Mouse (Mus musculus) monocyte, adult 2 months (primary cell): ENCODE measurements around the gene Slc39a3.
"Not testable (repeated sequence)": the region's sequence is repeated elsewhere in the genome, so short reads cannot be mapped to it uniquely, and the experiment has no call there.

Source experiments
- DNase-seq, 2 experiments: peaks; one replicate each; pipeline ENCODE4 v3.0.0; 2022; ENCODE audit warnings: low spot score in 2 of 2, low read depth in 1 of 2

The Slc39a3 gene

DNA sequence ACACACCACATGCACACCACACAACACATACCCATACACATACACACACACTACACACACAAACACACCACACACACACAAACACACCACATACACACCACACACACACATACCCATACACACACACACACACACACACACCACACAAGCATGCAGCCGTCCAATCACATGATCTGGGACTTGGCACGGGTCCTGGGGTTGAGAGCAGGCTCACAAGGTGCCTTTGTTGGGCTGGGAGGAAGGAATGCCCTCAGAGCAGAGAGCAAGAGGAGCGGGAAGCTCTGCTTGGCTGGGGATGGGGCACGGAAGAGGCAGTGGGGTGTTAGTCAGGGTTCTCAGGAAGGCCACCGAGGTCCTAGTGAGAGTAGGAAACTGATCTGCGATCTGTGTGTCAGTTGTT lies 26.4 kb downstream of the Slc39a3 start:
- DNase-seq: no peak

DNA sequence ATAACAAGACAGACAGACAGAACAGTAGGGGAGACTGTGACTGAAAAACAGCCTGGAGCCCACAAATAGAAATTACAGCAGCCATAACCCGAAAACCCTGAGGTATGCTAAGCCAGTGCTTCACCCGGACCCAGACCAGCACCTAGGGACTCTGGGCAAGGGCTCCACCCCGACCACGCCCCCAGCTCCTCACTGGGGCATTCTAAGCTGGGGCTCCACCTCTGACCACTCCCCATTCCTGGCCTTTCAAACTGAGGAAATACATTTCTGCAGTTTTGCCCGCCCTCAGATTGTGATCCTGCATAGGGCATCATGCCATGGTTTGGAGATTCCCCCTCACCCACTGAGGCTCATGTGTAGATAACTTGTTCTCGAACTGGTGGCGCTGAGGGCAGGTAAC lies 30.0 kb downstream of the Slc39a3 start:
- DNase-seq: no peak

DNA sequence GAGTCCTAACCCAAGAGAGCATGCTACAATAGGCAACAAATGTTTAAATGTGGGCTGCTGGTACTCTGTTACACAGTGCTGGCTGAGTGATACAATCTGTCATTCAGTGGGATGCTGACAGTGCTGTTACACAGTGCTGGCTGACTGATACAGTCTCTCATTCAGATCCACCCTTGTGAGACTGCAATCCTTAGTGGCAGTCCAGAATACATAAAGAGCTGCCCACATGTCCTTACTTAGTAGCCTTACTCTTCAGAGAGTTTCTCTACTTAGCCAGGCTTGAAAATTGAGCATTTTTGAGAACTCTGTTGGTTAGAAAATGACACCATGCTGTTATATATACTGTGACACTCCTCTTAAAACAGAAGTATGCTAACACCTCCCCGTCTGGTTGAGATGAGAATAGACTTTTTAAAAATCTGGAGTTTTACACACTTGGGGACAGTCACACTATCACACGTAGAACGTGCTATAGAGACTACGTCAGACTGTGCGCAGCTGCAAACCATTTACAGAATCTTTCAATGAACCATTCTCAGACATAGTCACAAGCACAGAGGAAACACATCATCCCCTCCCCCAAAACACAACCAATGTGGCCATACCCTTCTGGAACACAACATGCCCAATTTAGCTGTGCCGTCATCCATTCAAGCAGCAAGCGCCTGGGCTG lies 31.1 kb downstream of the Slc39a3 start:
- no peak for DNase-seq

DNA sequence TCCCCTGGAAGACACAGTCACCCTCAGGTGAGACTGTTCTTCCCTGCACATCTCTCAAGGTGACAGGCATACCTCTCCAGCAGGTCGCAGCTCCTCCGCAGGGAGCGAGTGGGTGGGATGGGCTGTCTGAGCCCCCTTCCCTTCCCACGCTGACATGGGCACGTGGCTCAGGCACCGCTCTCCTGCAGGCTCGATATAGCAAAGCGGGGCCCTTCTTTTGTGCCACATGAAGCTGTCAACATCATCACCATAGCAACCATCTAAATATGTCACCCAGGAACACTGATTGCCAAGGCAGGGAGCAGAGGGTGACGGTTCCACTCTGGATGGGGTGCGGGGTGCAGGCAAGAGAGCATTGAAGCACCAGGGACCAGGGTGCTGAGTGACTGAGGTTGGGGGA lies 36.1 kb downstream of the Slc39a3 start:
- no peak for DNase-seq

GRCm38 (mm10) chr10:81000197-81001062 lies 36.8 kb downstream of the Slc39a3 start:
- no peak for DNase-seq

GRCm38 (mm10) chr10:80999362-81000196 lies 37.6 kb downstream of the Slc39a3 start:
- DNase-seq: peak; percentile 87 to 91

GRCm38 (mm10) chr10:80998778-80999177 lies 38.4 kb downstream of the Slc39a3 start:
- no peak for DNase-seq

DNA sequence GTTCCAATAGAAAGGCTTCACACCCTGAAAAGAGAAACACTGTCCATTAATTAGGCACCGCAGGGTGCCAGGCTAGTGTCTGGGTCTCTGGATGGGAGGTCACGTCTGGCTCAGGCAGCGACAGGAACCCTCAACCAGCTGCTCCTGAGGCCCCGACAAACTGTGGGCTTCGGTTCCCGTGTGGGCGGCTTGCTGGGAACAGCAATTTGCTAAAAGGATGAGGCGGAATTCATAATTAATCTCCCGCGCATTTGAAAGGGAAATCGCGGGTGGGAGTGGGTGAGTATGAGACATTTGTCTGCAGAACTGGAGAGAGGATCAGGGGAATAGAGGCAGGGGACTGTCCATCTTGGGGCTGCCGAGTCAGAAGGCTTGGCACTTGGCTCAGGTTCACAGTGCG lies 39.2 kb downstream of the Slc39a3 start:
- DNase-seq: no peak

DNA sequence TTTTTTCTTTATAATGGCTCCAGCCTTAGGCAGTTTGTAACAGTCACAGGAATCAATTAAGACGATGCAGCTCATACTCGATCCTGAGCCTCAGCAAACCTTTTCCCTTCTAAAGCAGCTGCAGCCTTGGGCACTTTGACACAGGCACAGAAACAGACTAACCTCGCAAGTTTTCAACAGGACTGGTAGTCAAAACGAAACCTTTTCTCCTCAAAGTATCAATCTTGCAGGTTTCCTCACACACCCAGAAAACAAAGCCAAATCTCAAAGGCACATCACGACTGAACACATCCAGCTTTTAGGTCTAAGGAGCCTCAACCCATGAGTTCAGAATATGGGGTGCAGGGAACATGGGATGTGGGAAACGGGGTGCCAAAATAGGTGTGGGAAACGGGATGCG lies 39.9 kb downstream of the Slc39a3 start:
- no peak for DNase-seq

DNA sequence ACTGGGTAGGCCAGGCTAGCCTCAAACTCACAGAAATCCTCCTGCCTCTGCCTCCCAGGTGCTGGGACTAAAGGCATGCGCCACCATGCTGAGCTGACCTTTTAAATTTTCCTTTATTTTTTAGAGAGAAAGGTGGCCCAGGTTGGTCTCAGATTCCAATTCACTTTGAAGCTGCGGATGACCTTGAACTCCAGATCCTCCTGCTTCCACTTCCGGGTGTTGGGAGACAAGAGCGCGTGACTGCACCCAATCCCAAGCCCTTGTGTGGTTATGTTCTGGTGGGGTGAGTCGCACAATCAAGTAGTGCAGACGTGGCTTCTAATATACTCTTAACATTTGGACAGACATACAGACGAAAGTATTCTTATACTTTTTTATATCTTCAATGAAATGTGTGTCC lies 40.7 kb downstream of the Slc39a3 start:
- DNase-seq: no peak

DNA sequence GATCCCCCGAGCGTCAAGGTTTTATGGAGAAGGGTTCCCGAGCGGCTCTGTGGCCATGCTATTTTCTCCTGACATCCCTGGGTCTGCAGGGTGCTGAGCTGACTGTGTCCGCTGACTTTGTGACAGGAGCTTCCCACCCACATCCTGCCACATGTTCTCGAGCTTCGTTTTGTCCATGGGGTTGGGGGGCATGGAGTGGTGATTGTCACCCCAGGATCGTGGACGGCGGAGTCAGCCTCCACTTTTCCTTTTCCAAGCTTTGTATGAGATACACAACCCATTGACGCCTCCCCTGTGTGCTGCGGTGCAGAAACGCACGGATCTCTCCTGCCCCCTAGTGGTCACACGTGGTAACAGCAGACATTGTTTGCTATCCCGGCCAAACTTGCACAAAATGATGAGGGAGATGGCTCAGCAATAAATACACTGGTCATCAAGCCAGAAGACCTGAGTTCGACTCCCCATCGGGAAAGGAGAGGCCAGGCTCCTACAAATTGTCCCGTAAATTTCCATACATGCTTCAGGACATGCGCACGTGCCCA lies 42.1 kb downstream of the Slc39a3 start:
- peak; percentile 33 to 72 for DNase-seq

- no peak for DNase-seq
These were observed 42.6 kb downstream of the Slc39a3 start for GRCm38 (mm10) chr10:80994621-80995020.

- no peak for DNase-seq
These were observed 44.0 kb downstream of the Slc39a3 start for GRCm38 (mm10) chr10:80993276-80993675.

DNA sequence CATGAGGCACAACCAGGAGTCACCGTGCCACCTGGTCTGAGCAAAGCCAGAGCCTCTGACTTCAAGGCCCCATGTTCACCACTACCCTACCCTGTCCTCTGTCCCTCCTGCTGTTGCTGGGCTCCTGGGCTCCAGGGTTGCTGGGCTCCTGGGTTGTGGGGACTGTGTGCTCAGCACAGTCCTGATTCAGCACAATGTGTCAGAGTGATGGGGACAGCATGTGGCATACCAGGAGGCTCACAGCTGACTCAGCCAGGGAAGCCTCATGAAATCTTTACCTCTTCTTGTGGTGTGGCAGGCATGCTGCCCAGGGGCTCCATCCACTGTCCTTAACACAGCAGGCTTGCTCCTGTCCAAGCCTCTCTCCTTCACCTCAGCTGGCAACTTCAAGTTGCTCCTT lies 45.3 kb downstream of the Slc39a3 start:
- DNase-seq: no peak

- no peak for DNase-seq
These were observed 46.2 kb downstream of the Slc39a3 start for GRCm38 (mm10) chr10:80991007-80991406.

GRCm38 (mm10) chr10:80990406-80990805 lies 46.8 kb downstream of the Slc39a3 start:
- no peak for DNase-seq

GRCm38 (mm10) chr10:80989854-80990253 lies 47.4 kb downstream of the Slc39a3 start:
- DNase-seq: not testable (repeated sequence)

DNA sequence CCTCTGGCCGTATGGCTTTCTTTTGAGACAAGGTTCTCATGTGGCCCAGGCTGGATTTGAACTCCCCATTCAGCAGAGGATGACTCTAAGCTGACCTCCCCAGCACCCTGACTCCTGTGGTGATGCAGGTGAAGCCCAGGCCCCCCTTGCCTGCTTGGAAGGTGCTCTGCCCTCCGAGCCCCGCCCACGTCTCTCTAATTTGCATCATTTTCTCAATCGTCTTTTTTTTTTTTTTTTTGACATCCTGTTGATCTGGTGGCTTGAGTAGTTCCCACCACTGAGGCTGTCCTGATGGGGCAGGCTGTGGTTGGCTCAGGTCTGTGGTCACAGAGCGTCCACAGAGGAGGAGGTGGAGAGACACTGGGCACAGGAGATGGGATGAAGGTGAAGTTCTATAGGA lies 47.8 kb downstream of the Slc39a3 start:
- DNase-seq: no peak

GRCm38 (mm10) chr10:80987709-80988441 lies 49.4 kb downstream of the Slc39a3 start:
- DNase-seq: peak; percentile 51 to 66

DNA sequence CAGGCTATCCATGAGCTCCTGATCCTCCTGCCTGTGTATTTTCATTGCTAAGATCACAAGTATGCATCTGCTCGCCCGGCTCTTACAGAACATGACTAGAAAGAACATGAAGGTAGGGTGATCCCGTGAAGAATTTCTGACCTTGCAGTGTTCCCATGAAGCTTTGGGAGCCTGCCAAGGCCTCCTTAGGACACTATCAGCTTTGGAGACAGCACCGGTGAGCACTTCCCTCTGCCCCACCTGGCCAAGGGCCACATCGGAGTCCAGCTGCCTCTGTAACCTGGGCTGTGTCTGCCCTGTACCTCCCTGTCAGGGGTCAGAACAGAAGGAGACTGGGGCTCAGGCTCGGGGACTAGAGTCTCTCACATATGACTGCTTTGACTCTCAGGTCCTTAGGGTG lies 50.5 kb downstream of the Slc39a3 start:
- no peak for DNase-seq
